Mouse (Mus musculus) effector memory CD4-positive, alpha-beta T cell, adult 7 months (primary cell): ENCODE measurements around the gene Bex2. TPM values are rescaled to one million over a fixed set of nuclear protein-coding genes. Genes with fewer than 3 reads are reported as not detected.

ENCODE experiments used
- polyA plus RNA-seq: library from polyadenylated mRNA; unstranded; fragments of 100-300 nt; shearing (Covaris generic); gene quantifications from one replicate; pipeline ENCODE4 v1.2.1, GENCODE M21; 2017

Gene Bex2
- polyA plus RNA-seq = 15.3 TPM

DNA sequence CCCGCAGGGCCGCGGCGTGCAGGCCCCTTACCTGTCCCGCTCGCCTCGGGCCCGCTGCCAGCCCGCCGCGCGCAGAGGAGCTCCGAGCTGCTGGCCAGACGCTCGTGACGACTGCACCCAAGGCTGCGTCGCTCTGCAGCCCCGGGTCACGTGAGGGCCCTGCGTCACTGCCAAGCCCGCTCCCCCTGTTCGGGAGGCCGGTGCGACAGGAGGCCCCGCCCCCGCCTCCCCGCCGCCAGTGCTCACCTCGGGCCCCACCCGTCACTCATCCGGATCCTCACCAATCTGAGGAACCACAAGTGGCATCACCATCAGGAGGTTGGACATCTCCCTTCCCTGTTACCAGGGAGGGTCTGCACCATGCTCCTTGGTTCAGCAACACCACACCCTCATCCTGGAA is at the start of gene Bex2:
Gene Bex2 (minus strand): TSS at position 217 of the 400 bp plus-strand sequence.

DNA sequence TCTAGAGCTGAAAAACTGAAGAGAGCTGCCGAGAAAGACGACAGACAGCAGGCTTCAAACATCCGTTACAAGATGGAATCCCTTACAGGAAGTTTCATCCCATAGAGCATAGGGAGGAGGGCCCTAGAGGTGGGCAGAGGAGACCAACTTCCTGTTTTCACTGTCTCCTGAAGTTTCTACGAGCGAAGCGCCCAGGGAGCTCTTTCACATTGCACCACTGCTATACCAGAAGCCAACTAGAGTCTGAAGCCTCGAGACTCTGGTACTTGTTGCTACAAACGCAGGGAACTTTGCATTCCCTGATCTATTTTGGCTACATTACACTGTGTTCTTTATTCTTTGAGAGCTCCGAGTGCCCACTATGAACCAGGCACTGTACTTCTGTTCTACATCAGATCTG is 17.1 kb upstream of the Bex2 start, which contains the start of gene Nxf3:
Gene Nxf3 (minus strand): TSS at position 101 of the 400 bp plus-strand sequence.

DNA sequence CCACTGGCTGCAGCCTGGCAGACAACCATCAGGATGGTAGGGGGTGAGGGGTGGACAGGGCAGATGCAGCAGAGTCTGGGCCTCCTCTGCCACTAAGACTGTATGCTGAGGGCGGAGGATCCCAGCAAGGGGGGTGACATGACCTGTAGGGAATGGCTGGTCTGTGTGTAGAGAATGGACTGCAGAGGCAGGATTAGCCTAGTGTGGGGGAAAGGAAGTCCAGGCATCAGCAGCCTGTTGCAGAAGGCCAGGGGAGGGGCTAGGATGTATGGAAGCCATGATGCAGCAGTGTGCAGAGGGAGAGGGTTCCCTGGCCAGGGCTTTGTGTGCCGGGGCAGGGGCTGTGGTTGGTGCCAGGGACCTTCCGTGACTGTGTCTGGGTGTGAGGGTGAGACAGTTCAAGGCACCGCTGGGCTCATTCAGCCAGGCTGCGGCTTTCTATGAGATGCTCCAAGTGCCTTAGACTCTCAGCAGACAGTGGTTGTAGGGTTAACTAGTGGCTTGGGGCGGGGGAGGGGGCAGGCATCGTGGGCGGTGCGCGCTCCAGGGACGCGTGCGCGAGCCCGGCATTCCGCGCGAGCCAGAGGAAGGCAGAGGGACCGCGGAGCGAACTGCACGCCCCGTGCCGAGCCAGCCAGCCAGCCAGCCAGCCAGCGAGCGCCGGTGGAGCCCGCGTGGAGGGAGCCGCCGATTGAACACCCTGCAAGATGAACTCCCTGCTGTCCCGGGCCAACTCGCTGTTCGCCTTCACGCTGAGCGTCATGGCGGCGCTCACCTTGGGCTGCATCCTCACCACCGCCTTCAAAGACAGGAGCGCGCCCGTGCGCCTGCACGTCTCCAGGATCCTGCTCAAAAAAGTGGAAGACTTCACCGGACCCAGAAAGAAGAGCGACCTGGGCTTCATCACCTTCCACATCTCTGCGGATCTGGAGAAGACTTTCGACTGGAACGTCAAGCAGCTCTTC is 35.0 kb downstream of the Bex2 start, which contains the start of gene Arxes1:
Gene Arxes1 (plus strand): TSS at position 569 of the 965 bp plus-strand sequence.

Other genes starting within 250 kb of the Bex2 start
- gene Gprasp2, start 229.2 kb downstream of the Bex2 start, polyA plus RNA-seq = 13.0 TPM
- gene Arxes2, start 74.4 kb downstream of the Bex2 start, polyA plus RNA-seq = 4.7 TPM
- gene Arxes1, start 34.9 kb downstream of the Bex2 start, polyA plus RNA-seq = not detected
- not detected for gene Nxf3, start 17.0 kb upstream of the Bex2 start, polyA plus RNA-seq
- 1.6 TPM for gene Bex4, start 70.8 kb upstream of the Bex2 start, polyA plus RNA-seq
- gene Tceal8, start 104.1 kb upstream of the Bex2 start, polyA plus RNA-seq = 0.30 TPM
- gene Tceal5, start 135.6 kb upstream of the Bex2 start, polyA plus RNA-seq = not detected
- gene Tceal7, start 146.5 kb upstream of the Bex2 start, polyA plus RNA-seq = not detected
- gene Bex1, start 147.3 kb upstream of the Bex2 start, polyA plus RNA-seq = not detected
- gene Tceal9, start 176.8 kb upstream of the Bex2 start, polyA plus RNA-seq = 66.2 TPM
- gene Bex3, start 202.0 kb upstream of the Bex2 start, polyA plus RNA-seq = 199 TPM